Mouse (Mus musculus): ENCODE data around the gene Zfp787. TPM values are rescaled to one million over a fixed set of nuclear protein-coding genes. Genes with fewer than 3 reads are reported as not detected.

Zfp787 gene
- total RNA-seq (2023), result 10 to 100 TPM; 37.2 to 39.0 TPM

DNA sequence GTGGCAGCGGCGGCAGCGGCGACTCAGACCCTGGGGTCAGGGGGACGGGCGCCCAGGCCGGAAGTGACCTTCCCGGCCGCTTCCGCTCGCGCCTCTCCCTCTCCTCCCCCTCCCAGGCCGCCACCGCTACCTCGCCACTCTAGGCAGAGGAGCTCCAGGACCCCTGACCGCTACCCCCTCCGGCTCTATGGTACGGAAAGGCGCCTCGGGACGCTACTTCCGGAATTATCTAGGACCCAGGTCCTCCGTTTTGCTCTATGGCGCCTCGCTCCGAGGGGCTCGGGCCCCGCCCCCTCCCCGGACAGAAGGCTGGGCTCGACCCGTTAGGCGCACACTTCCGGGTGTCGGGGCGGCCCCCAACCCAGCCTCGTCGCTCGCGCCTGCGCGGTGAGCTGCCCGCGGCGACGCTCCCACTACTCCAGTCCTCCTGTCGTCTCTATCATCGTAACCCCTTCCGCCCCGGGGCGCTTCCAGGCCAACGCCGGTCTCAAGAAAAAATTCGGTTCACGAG, at the start of gene Zfp787:
TSS of gene Zfp787 (minus strand) at position 97 of the 511 bp plus-strand sequence.

DNA sequence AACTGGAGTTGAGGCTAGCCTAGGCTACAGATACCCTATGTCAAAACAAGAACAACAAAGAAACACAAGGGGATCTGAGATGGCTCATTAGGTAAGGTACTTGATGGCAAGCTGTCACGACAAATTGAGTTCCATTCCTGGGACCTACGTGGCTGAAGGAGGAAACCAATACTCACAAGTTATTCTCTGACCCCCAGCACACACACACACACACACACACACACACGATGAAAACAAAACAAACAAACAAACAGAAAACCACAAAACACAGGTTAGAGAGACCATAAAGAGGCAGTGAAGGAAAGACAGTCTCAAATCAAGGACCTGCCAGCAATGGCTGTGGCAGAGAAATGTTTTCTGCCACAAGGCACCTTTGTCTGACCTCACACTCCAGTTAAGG, 41.0 kb upstream of the Zfp787 start, which contains the start of gene Galp:
TSS of gene Galp (plus strand) at position 301 of the 400 bp plus-strand sequence.

DNA sequence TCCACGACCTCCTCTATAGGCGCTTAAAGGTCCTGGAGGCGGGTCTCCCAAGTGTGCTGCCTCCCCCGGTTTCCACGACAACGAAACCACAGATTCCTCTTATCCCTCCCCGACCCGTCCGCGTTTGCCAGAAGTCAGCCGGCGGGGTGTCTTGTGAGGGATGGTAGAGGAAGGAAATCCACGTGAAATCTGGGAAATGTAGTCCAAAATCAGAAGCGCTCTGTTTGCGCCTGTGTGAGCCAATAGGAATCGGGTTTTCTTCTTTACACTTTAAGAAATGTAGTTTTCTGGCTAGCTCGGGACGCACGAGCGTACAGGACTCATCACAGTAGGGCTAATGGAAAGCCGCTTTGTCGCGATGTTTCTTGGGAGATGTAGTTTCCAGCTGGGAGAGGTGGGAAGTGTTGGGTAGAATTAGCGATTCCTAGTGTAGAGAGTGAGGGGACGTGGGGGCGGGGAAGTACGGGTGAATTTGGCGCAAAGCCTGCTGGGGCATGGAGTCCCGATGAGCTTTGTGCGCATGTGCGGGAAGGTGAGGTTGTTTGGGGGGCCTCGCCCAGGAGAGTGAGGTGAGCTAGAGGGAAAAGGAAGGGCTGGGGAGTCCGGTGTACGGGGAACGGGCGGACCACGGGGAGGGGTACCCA, 16.3 kb upstream of the Zfp787 start, which contains the start of gene Zfp444:
TSS of gene Zfp444 (plus strand) at position 221 of the 644 bp plus-strand sequence.

Other genes with a start within 250 kb of the Zfp787 start
- gene Vmn1r65, start 145.0 kb downstream of the Zfp787 start, total RNA-seq (2023), result not detected
- gene Nlrp4c, start 110.8 kb downstream of the Zfp787 start, total RNA-seq (2023), result not detected
- 10 to 100 TPM; 13.3 to 15.6 TPM for gene Zfp444, start 16.2 kb upstream of the Zfp787 start, total RNA-seq (2023)
- gene Galp, start 41.1 kb upstream of the Zfp787 start, total RNA-seq (2023), result not detected
- gene Zscan5b, start 66.3 kb upstream of the Zfp787 start, total RNA-seq (2023), result not detected
- gene Epp13, start 96.7 kb upstream of the Zfp787 start, total RNA-seq (2023), result not detected
- gene Zfp667, start 130.6 kb upstream of the Zfp787 start, total RNA-seq (2023), result 1 to 10 TPM; 1.7 to 3.0 TPM
- 1 to 10 TPM; 1.4 to 1.9 TPM for gene Zfp583, start 175.3 kb upstream of the Zfp787 start, total RNA-seq (2023)
- gene Gm3854, start 187.8 kb upstream of the Zfp787 start, total RNA-seq (2023), result not detected
- gene Zfp78, start 207.3 kb upstream of the Zfp787 start, total RNA-seq (2023), result 1 to 10 TPM in 1 of 2 experiments, under 1 TPM in 1; 0.89 to 1.9 TPM
- gene Zfp28, start 227.3 kb upstream of the Zfp787 start, total RNA-seq (2023), result 1 to 10 TPM; 1.9 to 2.9 TPM
- gene Smim17, start 242.7 kb upstream of the Zfp787 start, total RNA-seq (2023), result not detected

All from monocyte, adult 59 days (primary cell).